Mouse (Mus musculus) liver, adult (tissue): ENCODE data around the gene Fam126b.

Experiments
- GATA4 ChIP-seq: IDR thresholded peaks from 2 replicates; pipeline ENCODE4 v1.6.1; 2014; ENCODE audit warnings: mild to moderate bottlenecking, low read length; ENCODE audit not compliant: insufficient replicate concordance

The Fam126b gene

GRCm38 (mm10) chr1:58586171-58586997, at the start of gene Fam126b, which contains the start of gene Ndufb3:
Gene Fam126b, minus strand, starts transcription at chr1:58586323.
Gene Ndufb3, plus strand, starts transcription at chr1:58586384.
- TF ChIP-seq GATA4: no peak

DNA sequence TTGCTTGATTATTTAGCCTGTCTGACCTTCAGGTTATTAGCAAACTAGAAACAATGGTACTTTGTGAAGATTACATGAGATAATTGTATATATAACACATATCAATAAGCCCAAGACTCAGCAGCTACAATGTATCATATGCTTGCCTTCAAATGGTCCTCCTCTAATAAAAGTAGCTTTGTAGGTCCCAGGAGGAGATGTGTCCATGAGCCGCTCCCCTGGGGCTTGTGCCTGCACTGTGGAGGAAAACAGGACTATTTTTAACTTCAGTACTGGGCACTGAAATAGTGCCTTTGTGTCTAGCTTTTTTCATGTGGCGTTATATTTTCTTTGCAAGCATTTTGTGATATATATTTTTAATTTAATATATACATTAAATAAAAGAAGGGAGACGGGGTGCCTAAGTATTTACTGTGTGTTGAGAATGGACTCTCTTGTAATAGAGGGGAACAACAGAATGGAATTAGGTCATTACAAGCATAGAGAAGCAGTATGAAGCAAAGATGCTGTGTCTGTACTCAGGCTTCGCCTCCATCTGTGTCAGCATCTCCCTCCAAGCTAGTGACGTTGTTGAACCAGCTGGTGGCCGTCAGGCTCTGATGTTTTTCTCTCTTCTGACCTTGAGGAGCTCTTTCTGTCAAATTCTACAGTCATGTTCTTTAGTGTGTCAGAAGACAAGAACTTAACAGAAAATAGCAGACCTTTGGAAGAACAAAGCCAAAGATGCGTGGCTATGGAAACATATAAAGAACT, 36.0 kb upstream of the Fam126b start:
- no peak for TF ChIP-seq GATA4

GRCm38 (mm10) chr1:58621251-58621650, 35.1 kb upstream of the Fam126b start:
- TF ChIP-seq GATA4: no peak

DNA sequence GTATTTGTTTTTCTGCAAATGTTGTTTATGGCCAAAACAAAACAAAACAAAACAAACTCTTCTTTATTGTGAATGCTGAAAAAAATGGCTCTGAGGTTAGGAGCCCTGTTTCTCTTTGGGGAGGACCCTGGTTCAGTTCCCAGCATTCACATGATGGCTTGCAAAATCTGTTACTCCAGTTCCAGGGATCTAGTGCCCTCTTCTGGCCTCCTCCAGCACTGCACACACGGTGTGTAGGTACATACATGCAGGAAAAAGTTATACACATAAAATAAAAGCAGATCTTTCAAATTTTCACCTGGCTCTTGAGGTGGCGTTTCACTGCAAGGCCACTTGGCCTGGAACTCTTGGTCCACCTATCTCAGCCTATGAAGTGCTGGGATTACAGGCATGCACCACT, 32.6 kb upstream of the Fam126b start:
- TF ChIP-seq GATA4: no peak

DNA sequence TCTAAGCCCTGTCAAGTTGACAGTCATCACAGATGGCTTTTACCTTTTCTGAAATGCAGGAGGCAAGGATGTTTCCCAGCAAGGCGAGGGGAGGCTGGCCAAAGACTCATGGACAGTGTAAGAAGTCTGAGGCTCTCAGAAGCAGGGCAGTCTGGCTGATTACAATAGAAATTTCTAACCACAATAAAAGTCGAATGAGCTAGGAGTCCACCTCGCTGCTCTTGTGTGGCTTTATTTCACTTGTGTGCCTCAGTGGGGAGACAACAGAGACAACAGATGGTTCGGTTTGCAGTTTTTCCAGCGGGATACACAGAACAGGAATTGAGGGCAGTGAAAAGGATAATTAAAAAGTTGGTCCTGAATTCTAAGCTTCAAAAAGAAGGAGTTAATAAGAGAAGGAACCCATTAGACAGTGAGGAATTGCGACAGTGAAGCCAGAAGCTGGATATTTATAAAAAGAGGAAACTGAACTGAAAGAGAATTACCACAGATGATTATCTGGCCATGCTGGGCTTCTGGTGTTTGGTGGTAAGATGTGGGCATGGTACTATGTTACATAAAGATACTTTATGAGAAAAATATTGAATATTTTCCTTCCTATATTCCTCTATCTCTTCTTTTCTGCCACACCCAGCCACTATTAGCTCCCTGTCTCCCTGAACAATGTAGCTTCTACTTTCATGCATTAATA, 32.0 kb upstream of the Fam126b start:
- TF ChIP-seq GATA4: no peak

DNA sequence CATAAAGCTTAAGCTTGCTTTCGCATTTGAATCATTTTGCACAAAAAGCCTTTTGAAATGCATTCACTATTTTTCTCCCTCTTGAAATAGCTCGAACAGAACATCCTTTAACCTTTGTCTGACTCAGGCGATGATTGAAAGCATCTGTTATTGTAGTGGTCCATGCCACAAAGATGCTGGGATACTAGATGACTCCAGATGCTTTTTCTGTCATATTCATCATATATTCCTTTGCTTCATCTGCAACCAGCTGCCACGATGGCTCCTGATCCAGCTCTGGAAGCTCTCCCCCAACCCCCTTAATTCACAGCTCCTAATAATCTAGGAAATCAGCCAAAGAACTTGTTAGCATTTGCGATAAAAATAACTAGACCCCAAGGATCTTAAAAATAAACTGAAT, 31.0 kb upstream of the Fam126b start:
- no peak for TF ChIP-seq GATA4

GRCm38 (mm10) chr1:58616176-58616575, 30.1 kb upstream of the Fam126b start:
- TF ChIP-seq GATA4: no peak

DNA sequence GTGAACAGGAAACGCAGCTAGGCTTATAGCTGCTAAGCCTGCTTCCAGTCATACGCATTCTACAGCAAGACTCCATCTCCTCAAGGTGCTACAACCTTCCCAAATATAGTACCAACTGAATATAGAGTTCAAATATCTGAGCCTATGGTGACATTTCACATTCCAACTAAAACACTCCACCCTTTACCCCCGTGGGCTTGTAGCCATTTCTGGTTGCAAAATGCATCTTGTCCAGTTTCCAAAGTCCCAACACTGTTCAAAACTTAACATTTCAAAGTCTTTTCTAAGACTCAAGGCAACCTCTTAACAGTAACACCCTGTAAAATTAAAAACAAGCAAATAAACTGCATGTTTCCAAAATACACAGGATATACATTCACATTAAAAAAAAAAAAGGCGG, 29.0 kb upstream of the Fam126b start:
- no peak for TF ChIP-seq GATA4

- TF ChIP-seq GATA4: peak; percentile 84
These were observed 28.3 kb upstream of the Fam126b start for GRCm38 (mm10) chr1:58614424-58614823.

GRCm38 (mm10) chr1:58613786-58614185, 27.7 kb upstream of the Fam126b start:
- no peak for TF ChIP-seq GATA4

GRCm38 (mm10) chr1:58610611-58611010, 24.5 kb upstream of the Fam126b start:
- TF ChIP-seq GATA4: no peak

DNA sequence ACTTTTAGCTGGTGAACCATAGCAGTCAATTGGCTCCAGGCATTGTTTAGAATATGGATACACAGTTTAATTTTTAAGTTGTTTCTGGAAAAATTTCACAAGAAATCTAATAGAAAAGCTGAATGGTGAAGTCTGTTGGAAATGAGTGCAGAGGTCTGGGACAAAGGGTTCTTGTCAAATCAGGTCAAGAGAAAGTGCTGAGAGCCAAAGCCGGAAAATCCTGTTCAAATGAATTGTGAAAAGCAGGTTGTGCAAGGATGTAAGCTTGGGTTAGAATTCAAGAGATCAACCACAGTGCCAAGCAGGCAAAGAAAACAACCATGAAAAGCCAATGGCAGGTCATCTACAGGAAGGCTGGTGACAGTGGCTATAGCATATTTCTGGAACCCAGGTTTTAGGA, 24.0 kb upstream of the Fam126b start:
- no peak for TF ChIP-seq GATA4

- no peak for TF ChIP-seq GATA4
These were observed 17.6 kb upstream of the Fam126b start for GRCm38 (mm10) chr1:58603738-58604137.

GRCm38 (mm10) chr1:58602681-58603080, 16.6 kb upstream of the Fam126b start:
- TF ChIP-seq GATA4: no peak

GRCm38 (mm10) chr1:58587491-58587890, 1.4 kb upstream of the Fam126b start:
- TF ChIP-seq GATA4: no peak

DNA sequence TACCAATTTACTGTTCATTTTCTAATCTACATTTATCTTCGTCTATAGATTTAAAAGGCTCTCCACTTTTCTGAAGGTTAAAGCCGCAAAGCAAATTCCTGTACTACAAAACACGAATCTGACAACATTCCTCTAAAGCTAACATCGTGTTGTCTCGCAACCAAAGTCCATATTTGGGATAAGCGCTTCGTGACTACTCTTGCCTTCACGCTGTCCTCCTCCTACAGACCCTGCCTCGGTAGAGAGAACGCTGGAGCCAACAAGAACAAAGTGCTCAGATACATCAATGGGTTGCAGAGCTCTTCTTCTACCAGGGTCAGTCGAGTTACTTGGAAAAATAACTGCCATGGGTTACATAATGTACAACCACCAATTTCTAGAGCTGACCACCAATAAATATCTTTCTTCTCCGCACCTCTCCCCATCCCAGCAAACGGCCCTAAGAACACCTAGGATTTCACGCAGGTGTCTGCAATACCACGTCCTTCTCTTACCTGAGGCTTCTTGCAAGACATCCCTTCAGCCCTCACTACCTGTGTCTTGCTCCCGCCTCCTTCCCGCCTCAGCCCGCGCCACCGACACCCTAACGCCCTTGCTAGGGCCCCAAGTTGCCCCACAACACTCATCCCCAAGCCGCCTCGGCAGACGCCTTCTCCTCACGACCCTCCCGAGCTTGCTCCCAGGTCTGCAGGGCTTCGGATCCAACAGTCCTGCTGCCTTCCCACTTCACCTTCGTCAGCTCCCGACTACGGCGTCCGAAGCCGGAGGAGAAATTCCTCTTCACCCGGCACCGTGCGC, 551 bp downstream of the Fam126b start:
- no peak for TF ChIP-seq GATA4

DNA sequence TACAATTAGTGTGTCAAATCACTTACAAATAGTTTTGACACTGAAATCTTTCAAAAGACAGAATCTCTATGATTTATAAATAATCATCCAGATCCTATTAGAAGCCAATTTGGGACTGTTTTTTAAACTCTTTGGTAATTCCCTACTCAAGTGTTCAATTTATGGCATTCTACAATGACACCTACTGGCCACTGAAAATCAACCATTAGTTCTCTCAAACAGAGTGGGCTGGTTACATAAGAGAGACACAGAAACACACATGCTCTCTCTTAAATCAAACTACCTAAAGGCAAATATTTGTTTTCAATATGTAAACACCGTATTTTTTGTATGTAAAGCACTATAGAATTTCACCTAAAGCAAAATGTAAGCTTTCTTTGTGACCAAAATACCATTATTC, 1.9 kb downstream of the Fam126b start:
- no peak for TF ChIP-seq GATA4
